Mouse (Mus musculus): ENCODE data around the gene Rnf180.

Gene Rnf180

GRCm38 (mm10) chr13:105122092-105122491, 172.5 kb downstream of the Rnf180 start:
- DNase-seq = no peak

DNA sequence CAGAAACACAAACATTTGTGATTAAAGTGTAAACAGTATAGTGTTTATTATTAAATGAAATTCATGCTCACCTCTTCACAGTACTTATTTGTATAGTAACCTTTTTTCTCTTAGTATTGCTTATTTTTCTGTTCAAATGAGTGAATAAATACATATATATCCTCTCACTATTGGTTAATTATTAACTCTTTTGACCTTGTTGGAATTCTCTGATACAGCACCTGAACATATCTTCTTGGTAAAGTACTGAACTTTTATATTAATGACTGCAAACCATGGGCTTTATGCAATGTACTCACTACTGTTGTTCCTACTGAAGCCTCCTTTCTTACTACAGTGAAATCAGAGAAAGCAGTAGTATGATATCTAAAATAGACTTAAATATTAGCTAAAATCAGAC, 173.0 kb downstream of the Rnf180 start:
- no peak for DNase-seq

DNA sequence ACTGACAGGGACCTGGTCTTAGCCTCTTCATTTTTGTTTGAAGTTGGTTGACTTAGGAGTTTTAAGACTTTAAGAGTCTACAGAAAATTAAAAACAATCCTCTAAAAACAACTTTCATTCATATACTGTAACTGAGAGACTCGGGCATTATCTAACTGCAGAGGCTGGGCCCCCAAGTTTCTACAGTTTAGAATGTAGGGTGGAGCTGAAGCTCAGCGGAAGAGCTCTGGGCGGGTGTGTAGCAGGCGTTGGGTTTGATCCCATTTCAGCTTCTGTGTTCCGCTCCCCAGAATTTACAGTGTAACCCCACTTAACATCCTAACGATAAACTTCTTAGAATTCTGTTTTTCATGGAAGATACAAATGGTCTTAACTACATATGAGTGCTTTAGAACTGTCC, 183.0 kb downstream of the Rnf180 start:
- DNase-seq = no peak

DNA sequence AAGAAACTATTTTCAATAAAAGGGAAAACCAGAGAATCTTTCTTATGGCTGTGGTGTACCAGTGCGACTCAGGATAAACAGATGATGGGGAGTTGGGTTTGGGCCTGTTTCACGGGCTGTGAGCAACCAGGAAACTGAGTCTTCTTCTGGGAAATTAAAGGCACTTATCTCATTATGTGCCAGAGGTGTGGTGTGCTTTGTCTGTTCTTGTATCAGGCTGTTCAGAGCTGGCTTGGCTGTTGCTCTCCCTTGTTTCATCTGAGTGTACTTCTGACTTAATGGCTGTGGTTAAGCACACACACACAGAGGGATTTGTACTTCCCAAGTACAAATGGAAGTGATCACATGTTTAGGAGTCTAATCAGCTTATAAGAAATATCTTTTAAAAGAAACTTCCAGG, 190.2 kb downstream of the Rnf180 start:
- DNase-seq = no peak

GRCm38 (mm10) chr13:105100705-105101104, 193.9 kb downstream of the Rnf180 start:
- DNase-seq = no peak

DNA sequence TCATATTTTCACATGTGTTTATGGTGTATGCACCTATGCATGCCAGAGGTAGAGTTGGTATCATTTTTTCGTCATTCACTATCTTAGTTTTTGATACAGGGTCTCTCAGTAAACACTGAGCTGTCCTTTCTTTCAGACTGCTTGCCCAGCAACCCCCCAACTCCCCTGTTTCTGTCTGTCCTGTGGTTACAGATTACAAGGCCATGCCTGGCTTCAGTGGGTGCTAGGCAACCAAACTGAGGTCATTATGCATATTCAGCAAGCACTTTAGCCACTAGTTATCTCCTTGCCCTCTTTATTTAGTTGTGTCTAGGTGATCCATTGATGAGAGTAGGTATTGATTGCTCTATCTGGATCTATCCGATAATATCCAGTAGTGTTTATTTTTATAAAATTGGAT, 198.3 kb downstream of the Rnf180 start:
- DNase-seq = no peak

GRCm38 (mm10) chr13:105089276-105089675, 205.3 kb downstream of the Rnf180 start:
- DNase-seq = no peak

DNA sequence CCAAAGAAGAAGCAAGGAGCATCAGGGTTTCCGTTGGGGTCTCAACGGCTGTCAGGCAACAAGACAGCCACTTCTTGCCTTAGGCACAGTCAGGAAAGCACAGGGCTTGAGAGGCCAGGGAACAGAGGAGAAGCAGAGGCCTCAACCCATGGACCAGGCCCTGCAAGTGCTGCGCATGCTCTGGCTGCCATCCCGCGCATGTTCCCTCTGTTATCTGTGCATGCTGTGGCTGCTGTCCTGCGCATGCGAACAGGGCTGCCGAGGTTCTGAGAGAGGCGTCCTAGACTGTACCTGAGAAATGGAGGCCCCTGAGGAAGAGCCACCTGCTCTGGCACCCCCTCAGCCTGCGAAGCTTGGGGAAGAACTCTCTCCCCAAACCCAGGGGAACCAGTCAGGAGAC, 212.8 kb downstream of the Rnf180 start, which contains the start of gene 4933425L06Rik:
4933425L06Rik (plus strand) TSS at position 261 of the 400 bp plus-strand sequence.
- no peak for DNase-seq
